Mouse (Mus musculus): ENCODE results near the gene Mr1.
"Not testable (repeated sequence)": the region's sequence is repeated elsewhere in the genome, so short reads cannot be mapped to it uniquely, and the experiment has no call there.

Gene Mr1

GRCm38 (mm10) chr1:155146572-155146980 lies at the start of gene Mr1:
Gene Mr1, minus strand, starts transcription at chr1:155146814.
- peak; percentile 57 to 73 for DNase-seq

GRCm38 (mm10) chr1:155192805-155193368 lies 46.3 kb upstream of the Mr1 start:
- DNase-seq = no peak

GRCm38 (mm10) chr1:155191671-155192070 lies 45.1 kb upstream of the Mr1 start:
- no peak for DNase-seq

GRCm38 (mm10) chr1:155191219-155191618 lies 44.6 kb upstream of the Mr1 start:
- DNase-seq = no peak

- no peak for DNase-seq
Measured at GRCm38 (mm10) chr1:155188656-155189055, 42.0 kb upstream of the Mr1 start.

- no peak for DNase-seq
Measured at GRCm38 (mm10) chr1:155184191-155184590, 37.6 kb upstream of the Mr1 start.

- DNase-seq = no peak
Measured at GRCm38 (mm10) chr1:155178192-155178924, 31.7 kb upstream of the Mr1 start.

- DNase-seq = no peak
Measured at GRCm38 (mm10) chr1:155174424-155174823, 27.8 kb upstream of the Mr1 start.

- not testable (repeated sequence) for DNase-seq
Measured at GRCm38 (mm10) chr1:155173644-155174016, 27.0 kb upstream of the Mr1 start.

GRCm38 (mm10) chr1:155172895-155173643 lies 26.5 kb upstream of the Mr1 start:
- DNase-seq = no peak

GRCm38 (mm10) chr1:155169935-155170334 lies 23.3 kb upstream of the Mr1 start:
- DNase-seq = no peak

GRCm38 (mm10) chr1:155167453-155167852 lies 20.8 kb upstream of the Mr1 start:
- no peak for DNase-seq

- peak; percentile 65 to 79 for DNase-seq
Measured at GRCm38 (mm10) chr1:155158970-155159484, 12.4 kb upstream of the Mr1 start.

- DNase-seq = peak; percentile 99
Measured at GRCm38 (mm10) chr1:155158141-155158969, 11.7 kb upstream of the Mr1 start, which contains the start of gene Stx6. Gene Stx6, plus strand, starts transcription at chr1:155158715.

- DNase-seq = no peak
Measured at GRCm38 (mm10) chr1:155153906-155154305, 7.3 kb upstream of the Mr1 start.

- DNase-seq = peak in 1 of 2 experiments; percentile 11
Measured at GRCm38 (mm10) chr1:155150821-155151220, 4.2 kb upstream of the Mr1 start.

GRCm38 (mm10) chr1:155149403-155149802 lies 2.8 kb upstream of the Mr1 start:
- DNase-seq = no peak

GRCm38 (mm10) chr1:155147228-155147627 lies 614 bp upstream of the Mr1 start:
- DNase-seq = no peak

GRCm38 (mm10) chr1:155145620-155146019 lies 994 bp downstream of the Mr1 start:
- DNase-seq = no peak

GRCm38 (mm10) chr1:155140076-155140475 lies 6.5 kb downstream of the Mr1 start:
- DNase-seq = peak; percentile 74 to 90

GRCm38 (mm10) chr1:155138795-155139194 lies 7.8 kb downstream of the Mr1 start:
- DNase-seq = peak in 1 of 2 experiments; percentile 40

GRCm38 (mm10) chr1:155134866-155135265 lies 11.7 kb downstream of the Mr1 start:
- no peak for DNase-seq

All from kidney, postnatal 25 days (tissue).